Comparison of ENCODE assay signal across 25 mouse cellular contexts in genomic region chr12:109891206-109891605, GRCm38 (mm10).
"Had no signal": no experiment of that assay in that cellular context is flagged by ENCODE, and none has a peak within 500 bp of the region (broad histone marks: within the 10 kb centered on the region; RNA-seq: fewer than 3 reads in every experiment).

No protein-coding gene starts in this region.

- H3K4me3 ChIP-seq: embryonic facial prominence, embryonic 10.5 days; embryonic facial prominence, embryonic 12.5 days; embryonic facial prominence, embryonic 13.5 days; embryonic facial prominence, embryonic 15.5 days; erythroblast, embryonic 14.5 days; forebrain, embryonic 10.5 days; forebrain, embryonic 12.5 days; forebrain, embryonic 13.5 days; forebrain, embryonic 15.5 days; gastrocnemius, adult 2 months; heart, adult 2 months had no signal

- H3K4me2 ChIP-seq: embryonic facial prominence, embryonic 12.5 days; embryonic facial prominence, embryonic 13.5 days; embryonic facial prominence, embryonic 15.5 days; forebrain, embryonic 12.5 days; forebrain, embryonic 13.5 days; forebrain, embryonic 15.5 days had no signal

- H3K36me3 ChIP-seq: embryonic facial prominence, embryonic 10.5 days; embryonic facial prominence, embryonic 12.5 days; embryonic facial prominence, embryonic 13.5 days; embryonic facial prominence, embryonic 15.5 days; forebrain, embryonic 10.5 days; forebrain, embryonic 12.5 days; forebrain, embryonic 15.5 days had no signal

- H3K4me1 ChIP-seq: embryonic facial prominence, embryonic 10.5 days; embryonic facial prominence, embryonic 12.5 days; forebrain, embryonic 10.5 days; forebrain, embryonic 12.5 days; forebrain, embryonic 13.5 days; forebrain, embryonic 15.5 days had no signal

- DNase-seq: cerebellum, adult 9-10 months; cerebellum, adult 9-11 months; cerebellum, postnatal 10 days; cerebellum, postnatal 14 days; cerebellum, postnatal 25 days; cerebellum, postnatal 36 days; embryo, embryonic 11 days; gastrocnemius, adult 2 months; gastrocnemius, postnatal 10 days; gastrocnemius, postnatal 14 days; gastrocnemius, postnatal 25 days; gastrocnemius, postnatal 36 days; heart, adult 18-20 months; heart, adult 2 months had no signal

- H3K27ac ChIP-seq: embryonic facial prominence, embryonic 10.5 days; embryonic facial prominence, embryonic 12.5 days; embryonic facial prominence, embryonic 13.5 days; embryonic facial prominence, embryonic 15.5 days; forebrain, embryonic 10.5 days; forebrain, embryonic 12.5 days; forebrain, embryonic 13.5 days; forebrain, embryonic 15.5 days; gastrocnemius, adult 2 months; heart, adult 2 months had no signal

- H3K27me3 ChIP-seq: embryonic facial prominence, embryonic 12.5 days; embryonic facial prominence, embryonic 13.5 days; embryonic facial prominence, embryonic 15.5 days; forebrain, embryonic 12.5 days; forebrain, embryonic 13.5 days; forebrain, embryonic 15.5 days had no signal

- H3K9ac ChIP-seq: embryonic facial prominence, embryonic 12.5 days; embryonic facial prominence, embryonic 13.5 days; embryonic facial prominence, embryonic 15.5 days; forebrain, embryonic 12.5 days; forebrain, embryonic 13.5 days; forebrain, embryonic 15.5 days had no signal

- ATAC-seq: forebrain, embryonic 13.5 days; forebrain, embryonic 14.5 days; forebrain, embryonic 15.5 days; forebrain, embryonic 16.5 days had no signal

- H3K9me3 ChIP-seq: embryonic facial prominence, embryonic 10.5 days; embryonic facial prominence, embryonic 12.5 days; embryonic facial prominence, embryonic 13.5 days; embryonic facial prominence, embryonic 15.5 days; forebrain, embryonic 10.5 days; forebrain, embryonic 12.5 days; forebrain, embryonic 13.5 days; forebrain, embryonic 15.5 days had no signal
